Mouse (Mus musculus) forebrain, embryonic 14.5 days (tissue): ENCODE data around the gene Bglap2. TPM values are rescaled to one million over a fixed set of nuclear protein-coding genes. Genes with fewer than 3 reads are reported as not detected.

Source experiments
- polyA plus RNA-seq: library from polyadenylated mRNA; unstranded; fragments of >200 nt; fragmentation: Nextera tagmentation; extraction: Ambion mirVana; gene quantifications from 2 replicates; pipeline ENCODE4 v1.2.1, GENCODE M21; 2014

Bglap2 gene
- polyA plus RNA-seq, 1 experiment from 2014 or later, result not detected

Other genes with a start within 250 kb of the Bglap2 start
- gene Mef2d, start 236.3 kb downstream of the Bglap2 start, polyA plus RNA-seq, result 17.3 and 20.4 TPM in 2 replicates
- 0.25 TPM in 1 of 2 replicates, not detected in the other for gene Rhbg, start 124.0 kb downstream of the Bglap2 start, polyA plus RNA-seq
- 0.18 and 0.22 TPM in 2 replicates for gene Gm38392, start 91.5 kb downstream of the Bglap2 start, polyA plus RNA-seq
- gene Tsacc, start 81.7 kb downstream of the Bglap2 start, polyA plus RNA-seq, result 7.4 and 9.1 TPM in 2 replicates
- gene Cct3, start 81.6 kb downstream of the Bglap2 start, polyA plus RNA-seq, result 578 and 616 TPM in 2 replicates
- 57.5 and 63.4 TPM in 2 replicates for gene Glmp, start 53.7 kb downstream of the Bglap2 start, polyA plus RNA-seq
- 0.91 and 1.4 TPM in 2 replicates for gene Tmem79, start 42.6 kb downstream of the Bglap2 start, polyA plus RNA-seq
- gene Smg5, start 42.4 kb downstream of the Bglap2 start, polyA plus RNA-seq, result 36.0 and 44.8 TPM in 2 replicates
- gene Paqr6, start 14.1 kb downstream of the Bglap2 start, polyA plus RNA-seq, result 0.22 and 0.30 TPM in 2 replicates
- gene Bglap3, start 6.0 kb downstream of the Bglap2 start, polyA plus RNA-seq, result not detected in 2 replicates
- gene Bglap, start 5.8 kb upstream of the Bglap2 start, polyA plus RNA-seq, result not detected in 2 replicates
- gene Pmf1, start 31.6 kb upstream of the Bglap2 start, polyA plus RNA-seq, result 63.2 and 70.6 TPM in 2 replicates
- 30.8 and 36.1 TPM in 2 replicates for gene Slc25a44, start 46.4 kb upstream of the Bglap2 start, polyA plus RNA-seq
- 12.2 and 15.2 TPM in 2 replicates for gene Sema4a, start 82.5 kb upstream of the Bglap2 start, polyA plus RNA-seq
- 18.0 and 28.5 TPM in 2 replicates for gene Lmna, start 131.3 kb upstream of the Bglap2 start, polyA plus RNA-seq
- 48.8 and 50.1 TPM in 2 replicates for gene Mex3a, start 153.7 kb upstream of the Bglap2 start, polyA plus RNA-seq
- not detected in 2 replicates for gene Rab25, start 169.6 kb upstream of the Bglap2 start, polyA plus RNA-seq
- 107 and 122 TPM in 2 replicates for gene Lamtor2, start 174.4 kb upstream of the Bglap2 start, polyA plus RNA-seq
- 40.5 and 43.3 TPM in 2 replicates for gene Ubqln4, start 175.1 kb upstream of the Bglap2 start, polyA plus RNA-seq
- gene Ssr2, start 197.2 kb upstream of the Bglap2 start, polyA plus RNA-seq, result 135 and 155 TPM in 2 replicates
- 90.6 and 122 TPM in 2 replicates for gene Arhgef2, start 227.3 kb upstream of the Bglap2 start, polyA plus RNA-seq